Mouse (Mus musculus) layer of hippocampus, postnatal 10 days (tissue): Measurements from ENCODE around the gene Vmn2r105. TPM values are rescaled to one million over a fixed set of nuclear protein-coding genes. Genes with fewer than 3 reads are reported as not detected.

Source experiments
- DNase-seq, 2 experiments: peaks; one replicate each; pipeline ENCODE4 v3.0.0; 2021; ENCODE audit warnings: low spot score in 2 of 2
- long read RNA-seq: library from polyadenylated mRNA; stranded (forward); transcript quantifications from one replicate; pipeline ENCODE4 v2.0.0, GENCODE M21; 2023
- total RNA-seq, 2 experiments: library from RNA; stranded (reverse); gene quantifications; 2 replicates each; pipeline ENCODE4 v1.2.3; 2021

Gene Vmn2r105
- not detected for total RNA-seq
- long read RNA-seq, result 0 reads

GRCm38 (mm10) chr17:20234952-20235351 lies at the start of gene Vmn2r105:
Vmn2r105 (minus strand) TSS chr17:20235052.
- no peak for DNase-seq

- no peak for DNase-seq
These were observed 20.7 kb upstream of the Vmn2r105 start for GRCm38 (mm10) chr17:20255522-20255921.

DNA sequence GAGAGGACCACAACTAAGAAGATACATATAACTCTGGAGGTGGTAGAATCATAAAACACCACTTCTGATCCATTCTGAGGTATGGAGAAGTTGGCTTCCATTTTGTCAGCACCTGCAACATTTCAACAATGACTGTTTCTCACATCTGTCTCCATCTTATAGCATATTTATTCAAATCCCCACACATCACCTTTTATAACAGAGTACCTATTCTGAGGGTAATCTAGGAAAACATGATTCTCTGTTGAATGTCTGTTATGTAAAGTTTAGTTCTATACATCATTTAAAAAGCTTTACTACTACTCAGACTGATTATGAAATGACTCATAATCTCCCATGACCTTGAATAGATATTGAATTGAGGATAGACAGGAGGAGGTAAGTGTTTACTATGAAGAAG lies 51.9 kb downstream of the Vmn2r105 start, which contains the start of gene Fpr-rs6:
Fpr-rs6 (minus strand) TSS at position 101 of the 400 bp plus-strand sequence.
- DNase-seq, result no peak

Other genes starting within 250 kb of the Vmn2r105 start
- not detected for gene Vmn2r104, start 186.7 kb downstream of the Vmn2r105 start, total RNA-seq
- not detected for gene Fpr-rs7, start 120.8 kb downstream of the Vmn2r105 start, total RNA-seq
- gene Fpr-rs6, start 52.0 kb downstream of the Vmn2r105 start, total RNA-seq, result not detected
- not detected for gene Vmn2r106, start 50.5 kb upstream of the Vmn2r105 start, total RNA-seq
- not detected for gene Vmn2r107, start 110.2 kb upstream of the Vmn2r105 start, total RNA-seq
- gene Vmn1r224, start 179.1 kb upstream of the Vmn2r105 start, total RNA-seq, result not detected
- gene Vmn2r108, start 246.3 kb upstream of the Vmn2r105 start, total RNA-seq, result under 1 TPM in 1 of 2 experiments, not detected in 1; 0.05 TPM